Mouse (Mus musculus): ENCODE data around the gene Pdgfb. TPM values are rescaled to one million over a fixed set of nuclear protein-coding genes. Genes with fewer than 3 reads are reported as not detected.

The Pdgfb gene
- polyA plus RNA-seq, 1 experiment: 26.8 TPM

DNA sequence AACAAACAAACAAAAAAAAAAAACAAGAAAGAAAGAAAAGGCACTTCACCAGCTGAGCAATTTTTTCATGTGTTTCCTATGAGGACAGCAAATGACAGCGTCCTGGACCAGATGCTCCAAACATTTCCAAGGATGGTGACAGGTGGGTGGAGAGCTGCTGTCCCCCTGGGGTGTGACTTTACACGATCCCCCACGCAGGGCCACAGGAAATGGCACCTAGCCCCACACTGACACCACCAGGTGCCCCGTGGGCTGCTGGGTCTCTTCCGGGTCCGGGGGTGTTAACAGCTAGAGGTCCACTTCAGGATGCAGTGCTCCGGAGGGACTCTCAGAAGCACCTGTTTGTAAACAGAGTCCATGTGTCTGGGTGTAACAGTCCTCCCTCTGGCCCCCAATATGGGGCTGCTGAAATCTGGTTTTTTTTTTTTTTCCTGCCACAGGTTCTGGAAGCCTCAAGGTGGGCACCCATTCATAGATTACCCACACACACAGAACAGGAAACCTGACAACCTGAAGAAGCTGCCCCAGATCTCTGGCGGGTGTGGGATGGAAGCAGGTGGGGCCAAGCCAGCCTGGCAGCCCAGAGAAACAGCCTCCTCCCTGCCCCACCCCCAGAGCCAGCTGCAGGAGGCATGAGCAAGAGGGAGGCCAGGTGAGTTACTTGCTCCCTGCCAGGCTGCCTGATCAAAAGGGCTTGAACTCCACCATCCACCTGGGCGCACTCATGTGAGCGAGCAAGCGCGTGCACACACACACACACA lies 5.2 kb downstream of the Pdgfb start:
- no peak for DNase-seq (ENCODE audit: low read depth)

DNA sequence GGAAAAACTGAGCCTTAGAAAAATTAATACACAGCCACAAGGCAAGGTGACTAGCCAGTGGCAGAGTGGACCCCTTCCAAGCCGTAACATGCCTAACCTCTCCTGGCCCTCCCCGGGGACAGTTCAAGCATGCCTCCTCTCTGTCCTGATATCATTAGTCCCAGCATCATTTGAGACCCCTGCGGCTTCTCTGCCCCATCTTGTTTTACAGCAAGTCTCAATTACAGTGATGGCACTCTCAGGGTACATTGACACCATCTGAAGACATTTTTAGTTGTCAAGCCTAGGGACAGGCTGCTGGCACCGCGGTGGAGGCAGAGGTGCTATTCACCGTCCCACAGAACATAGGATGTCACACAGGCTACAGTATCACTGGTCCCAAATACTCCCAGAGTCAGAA lies 6.3 kb downstream of the Pdgfb start:
- no peak for DNase-seq (ENCODE audit: low read depth)

DNA sequence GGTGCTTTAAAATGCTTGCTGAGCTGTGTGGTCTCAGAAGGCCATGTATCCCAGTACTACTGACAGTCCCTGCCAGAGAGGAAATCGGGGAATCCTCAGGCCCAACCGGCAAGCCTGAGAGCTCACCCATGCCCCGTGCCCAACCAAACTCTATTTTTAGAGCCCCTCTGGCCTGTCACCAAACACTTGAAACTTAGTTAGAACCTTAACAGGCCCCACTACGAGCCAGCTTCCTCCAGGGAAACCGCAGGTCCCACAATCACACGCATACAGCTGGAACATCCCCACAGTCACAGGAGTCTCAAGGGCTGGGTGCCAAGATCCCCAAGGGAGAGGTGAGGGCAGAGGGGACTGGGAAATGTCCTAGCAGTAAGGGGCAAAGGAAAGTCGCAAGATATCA lies 8.6 kb downstream of the Pdgfb start:
- no peak for DNase-seq (ENCODE audit: low read depth)

DNA sequence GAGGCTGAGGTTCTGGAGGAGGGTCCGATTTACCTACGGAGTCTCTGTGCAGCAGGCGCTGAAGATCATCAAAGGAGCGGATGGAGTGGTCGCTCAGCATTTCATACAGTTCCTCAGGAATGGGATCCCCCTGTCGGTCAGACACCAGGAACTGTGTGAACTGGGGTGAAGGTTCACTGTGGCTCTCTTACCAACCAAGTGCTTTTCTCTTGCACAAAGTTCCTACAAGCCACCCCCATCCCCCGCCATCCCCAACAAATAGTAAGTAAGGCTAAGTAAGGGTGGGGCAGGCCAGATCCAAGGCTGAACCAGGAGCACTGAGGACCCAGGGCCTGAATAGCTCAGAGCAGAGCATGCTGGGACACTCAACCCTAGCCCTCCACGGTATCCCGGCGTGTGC lies 9.3 kb downstream of the Pdgfb start:
- no peak for DNase-seq (ENCODE audit: low read depth)

DNA sequence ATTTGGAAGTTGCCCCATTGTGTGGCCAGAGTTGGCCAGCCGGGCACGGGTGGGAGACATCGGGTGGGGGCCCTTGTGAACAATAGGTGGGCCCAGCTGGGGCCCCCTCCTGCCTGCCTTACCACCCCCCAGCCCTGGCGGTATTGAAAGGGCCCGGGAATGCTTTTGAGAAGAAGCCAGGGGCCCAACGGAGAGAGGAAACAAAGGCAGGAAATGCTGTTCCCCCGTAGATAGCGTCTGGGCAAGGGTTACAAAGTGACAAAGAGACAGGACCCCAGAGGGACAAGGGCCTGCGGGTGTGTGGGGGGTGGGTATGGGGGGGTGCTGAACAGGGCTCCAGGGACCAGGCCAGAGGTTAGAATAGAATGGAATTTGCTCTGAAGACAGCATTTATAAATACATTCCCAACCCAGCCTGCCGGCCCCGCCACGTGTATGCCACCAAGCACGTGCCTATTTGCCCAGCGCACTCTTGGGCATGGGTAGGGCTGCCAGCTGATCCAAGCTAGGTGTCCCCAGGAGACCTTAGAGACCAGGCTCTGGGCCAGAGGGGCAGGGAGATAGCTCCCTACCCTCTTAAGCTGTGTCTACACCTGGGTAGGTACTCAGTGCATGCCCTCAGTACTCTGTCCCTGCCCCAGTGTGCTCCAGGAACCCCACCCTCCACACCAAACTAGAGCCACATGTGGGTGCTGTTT lies 10.0 kb downstream of the Pdgfb start:
- DNase-seq (ENCODE audit: low read depth): no peak

DNA sequence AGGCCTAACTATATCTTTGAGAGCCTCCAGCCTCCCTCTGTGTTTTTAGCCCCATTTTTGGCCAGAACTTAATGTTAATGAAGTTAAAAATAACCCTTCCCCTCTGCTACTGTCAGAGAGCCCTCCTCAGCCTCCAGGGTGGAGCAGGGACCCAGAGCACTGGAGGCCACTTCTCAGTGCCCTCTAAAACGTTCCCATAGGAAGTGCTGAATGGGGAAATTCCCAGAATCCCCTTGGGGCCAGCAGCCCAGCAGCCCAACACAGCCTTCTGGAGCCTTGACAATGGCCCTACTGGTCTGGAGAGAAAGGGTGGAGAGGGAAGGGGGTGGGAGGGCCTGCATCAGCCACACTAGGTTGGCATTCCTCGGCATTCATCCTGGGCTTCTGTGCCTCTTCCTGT lies 11.2 kb downstream of the Pdgfb start:
- no peak for DNase-seq (ENCODE audit: low read depth)

DNA sequence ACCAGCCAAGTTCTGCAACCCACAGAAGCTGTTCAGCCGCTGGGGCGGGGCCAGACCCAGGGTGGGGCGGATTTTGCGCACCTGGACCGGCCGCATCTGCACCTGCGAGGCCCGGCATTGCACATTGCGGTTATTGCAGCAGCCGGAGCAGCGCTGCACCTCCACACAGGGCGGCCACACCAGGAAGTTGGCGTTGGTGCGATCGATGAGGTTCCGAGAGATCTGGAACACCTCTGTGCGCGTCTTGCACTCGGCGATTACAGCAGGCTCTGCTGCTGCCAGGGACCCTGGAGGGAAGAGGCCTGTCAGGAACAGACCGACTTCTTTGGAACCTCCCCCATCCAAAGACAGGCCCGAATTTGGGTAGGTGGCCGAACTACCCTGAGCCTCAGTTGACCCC lies 13.2 kb downstream of the Pdgfb start:
- DNase-seq (ENCODE audit: low read depth): no peak

DNA sequence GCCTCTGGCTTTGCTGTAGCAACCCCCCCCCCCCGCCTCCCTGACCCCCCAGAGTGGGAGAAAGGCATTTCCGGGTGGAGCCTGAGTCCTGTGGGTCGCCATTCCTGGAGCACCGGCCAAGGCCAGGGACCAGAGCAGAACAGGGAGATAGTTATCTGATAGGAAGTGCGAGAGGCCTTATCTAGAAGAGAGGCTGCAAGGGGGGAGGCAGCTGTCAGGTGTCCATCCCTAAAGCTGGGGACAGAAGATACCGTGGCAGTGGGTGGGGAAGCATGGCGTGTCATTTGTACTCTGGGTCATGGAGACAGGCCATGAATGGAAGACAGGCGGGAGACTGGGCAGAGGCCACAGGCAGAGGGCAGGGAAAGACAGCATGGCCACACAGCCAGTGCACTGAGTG lies 14.1 kb downstream of the Pdgfb start:
- DNase-seq (ENCODE audit: low read depth): no peak

DNA sequence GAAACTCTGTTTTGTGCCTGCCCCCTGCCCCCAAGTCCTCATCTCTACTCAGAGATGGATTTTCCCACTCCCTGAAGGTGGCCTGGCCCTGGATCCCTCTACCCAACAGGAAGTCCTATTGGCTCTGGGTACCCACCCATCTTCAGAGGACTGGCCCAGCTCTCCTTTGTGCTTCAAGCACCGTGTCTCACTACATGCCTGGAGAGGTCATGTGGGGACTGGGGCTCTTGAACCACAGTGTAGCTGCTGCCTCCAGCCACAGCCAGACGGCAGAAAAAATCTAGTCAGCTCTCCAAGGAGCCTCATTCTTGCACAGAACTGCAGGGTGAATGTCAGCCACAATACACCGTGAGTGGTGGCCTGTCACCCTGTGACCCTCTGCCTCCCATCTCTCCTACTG lies 16.8 kb downstream of the Pdgfb start:
- no peak for DNase-seq (ENCODE audit: low read depth)

DNA sequence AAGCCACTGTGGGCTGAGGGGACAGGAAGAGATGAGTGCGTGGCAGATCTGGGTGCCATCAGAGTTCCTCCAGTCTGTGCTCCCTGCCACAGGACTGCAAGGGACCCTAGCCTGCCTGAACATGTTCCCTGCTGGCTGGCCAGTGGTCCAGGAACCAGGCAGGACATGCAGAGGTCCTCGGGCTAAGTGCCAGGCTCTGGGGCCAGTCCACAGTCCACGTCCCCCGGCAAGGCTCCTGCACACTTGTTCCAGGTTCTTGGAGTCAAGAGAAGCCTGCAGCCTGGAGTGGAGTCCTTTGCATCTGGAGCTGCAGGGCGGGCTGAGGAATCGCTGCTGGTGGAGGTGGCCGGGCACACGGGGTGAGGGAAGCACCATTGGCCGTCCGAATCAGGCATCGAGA lies 18.0 kb downstream of the Pdgfb start:
- DNase-seq (ENCODE audit: low read depth): no peak

DNA sequence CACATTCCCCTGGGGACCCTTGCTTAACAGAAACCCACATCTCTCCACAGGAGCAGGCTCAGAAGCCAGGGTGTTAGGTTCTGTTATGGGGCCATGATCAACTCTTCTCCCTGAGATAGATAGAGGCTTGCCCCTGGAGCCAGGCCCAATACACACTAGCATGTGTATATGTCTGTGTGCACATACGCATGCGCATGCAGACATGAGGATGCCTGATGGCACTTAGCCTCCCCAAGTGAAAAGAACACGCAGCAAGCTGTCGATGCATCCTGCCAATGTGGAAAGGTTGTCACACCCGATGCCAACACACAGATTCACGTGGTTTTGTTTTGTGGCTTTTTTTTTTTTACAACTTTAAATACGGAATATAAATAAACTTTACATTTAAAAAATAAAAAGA lies 19.2 kb downstream of the Pdgfb start:
- DNase-seq (ENCODE audit: low read depth): no peak

DNA sequence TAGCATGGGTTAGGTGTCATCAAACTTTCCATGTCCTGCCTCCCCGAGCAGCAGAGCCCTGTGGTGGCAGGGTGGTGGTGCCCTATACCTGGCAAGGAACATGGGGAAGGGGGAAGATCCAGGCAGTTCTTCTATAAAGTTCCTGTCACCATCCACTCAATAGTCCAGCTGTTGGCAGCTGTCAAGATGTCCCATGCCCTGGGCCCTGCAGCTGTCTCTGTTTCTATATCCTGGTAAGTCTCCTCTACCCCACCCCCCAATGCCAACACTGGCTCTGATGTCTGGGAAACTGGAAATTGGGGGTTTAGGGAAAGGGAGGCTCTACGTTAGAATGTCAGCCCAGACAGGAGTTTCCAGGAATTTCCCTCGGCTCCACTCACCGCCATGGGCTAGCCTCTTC lies 20.2 kb downstream of the Pdgfb start:
- no peak for DNase-seq (ENCODE audit: low read depth)

DNA sequence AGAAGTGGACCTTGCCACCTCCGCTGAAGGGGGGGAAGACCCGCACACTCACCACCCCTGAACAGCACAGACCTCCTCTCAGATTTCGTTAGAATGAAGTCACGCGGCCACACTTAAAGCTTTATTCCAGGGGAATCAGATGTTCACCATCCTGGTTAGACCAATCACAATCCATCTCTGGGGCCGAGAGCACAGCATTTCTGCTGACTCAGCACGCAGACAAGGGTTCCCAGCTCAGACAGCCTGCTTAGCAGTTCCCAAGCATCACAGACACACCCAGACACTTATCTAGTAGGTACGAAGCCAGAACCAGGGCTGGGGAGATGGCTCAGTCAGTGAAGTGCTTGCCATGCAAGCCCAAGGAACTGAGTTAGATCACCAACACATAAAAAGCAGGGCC lies 28.6 kb downstream of the Pdgfb start:
- DNase-seq (ENCODE audit: low read depth): no peak

DNA sequence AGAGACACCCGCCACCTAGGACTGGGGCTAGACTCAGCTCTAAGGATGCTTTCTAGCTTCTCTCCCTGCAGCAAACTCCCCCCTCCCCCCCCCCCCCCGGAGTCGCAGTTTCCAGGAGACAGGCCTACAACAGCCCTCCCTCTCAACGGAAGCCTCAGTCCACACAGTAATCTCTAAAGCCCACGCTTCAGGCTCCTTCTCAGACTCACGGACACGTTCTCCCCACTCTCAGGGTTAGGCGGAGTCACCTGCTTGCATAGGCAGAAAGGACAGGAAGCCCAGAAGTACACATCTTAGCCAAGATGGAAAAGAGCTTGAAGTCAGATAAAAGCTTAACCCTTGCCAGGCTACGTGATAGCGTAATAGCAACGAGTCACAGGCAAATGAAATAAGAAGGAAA lies 29.3 kb downstream of the Pdgfb start:
- DNase-seq (ENCODE audit: low read depth): no peak

DNA sequence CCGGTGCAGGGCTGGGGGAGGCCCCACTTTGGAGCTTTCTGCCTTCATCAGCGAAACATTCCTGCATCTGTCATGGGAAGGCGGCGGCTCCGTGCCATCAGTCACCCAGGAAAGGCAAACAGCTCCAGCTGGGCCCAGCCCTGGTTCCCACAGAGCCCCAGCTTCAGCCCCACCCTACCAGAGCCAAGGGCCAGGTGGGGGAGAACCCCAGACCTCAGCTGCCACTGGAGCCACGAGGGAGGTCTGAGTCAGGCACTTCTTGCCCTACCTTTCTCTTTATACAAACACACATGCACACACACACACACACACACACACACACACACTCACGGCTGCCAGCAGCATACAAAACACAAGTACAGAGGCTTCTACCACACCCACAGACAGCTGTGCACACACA lies 30.6 kb downstream of the Pdgfb start:
- DNase-seq (ENCODE audit: low read depth): no peak

DNA sequence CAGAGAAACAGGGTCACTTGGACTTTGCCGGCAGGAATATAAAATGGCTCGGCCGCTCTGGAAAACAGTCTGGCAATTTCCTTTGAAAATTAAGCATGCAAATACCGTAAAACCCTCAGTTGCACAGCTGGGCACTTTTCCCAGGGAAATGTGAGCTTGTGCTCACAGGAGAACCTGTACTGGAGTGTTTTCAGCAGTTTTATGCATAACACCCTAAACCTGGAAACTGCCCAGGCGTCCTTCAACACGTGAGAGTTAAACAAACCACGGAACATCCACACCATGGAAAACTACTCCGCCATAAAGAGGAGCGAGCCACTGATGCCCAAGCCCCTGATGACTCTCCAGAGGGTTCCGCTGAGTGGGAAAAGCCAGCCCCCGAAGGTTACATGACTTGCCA lies 34.1 kb downstream of the Pdgfb start:
- no peak for DNase-seq (ENCODE audit: low read depth)

DNA sequence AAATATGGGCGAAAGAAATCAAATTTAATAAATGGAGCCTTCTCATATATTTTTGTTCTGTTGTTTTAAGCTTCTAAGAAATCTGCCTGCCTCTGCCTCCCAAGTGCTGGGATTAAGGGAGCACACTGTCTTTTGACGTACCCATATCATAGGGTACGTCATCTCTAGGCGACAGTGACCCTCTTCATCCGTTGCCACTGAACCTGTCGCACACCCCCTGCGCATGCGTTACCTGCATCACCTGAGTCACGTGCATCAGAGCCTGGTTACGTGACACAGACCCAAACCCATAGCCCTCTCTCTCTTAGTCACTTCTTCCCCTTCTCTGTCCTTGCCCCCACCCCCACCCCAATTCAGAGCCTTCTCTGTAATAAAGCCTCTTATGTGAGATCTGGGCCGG lies 42.6 kb downstream of the Pdgfb start:
- no peak for DNase-seq (ENCODE audit: low read depth)

DNA sequence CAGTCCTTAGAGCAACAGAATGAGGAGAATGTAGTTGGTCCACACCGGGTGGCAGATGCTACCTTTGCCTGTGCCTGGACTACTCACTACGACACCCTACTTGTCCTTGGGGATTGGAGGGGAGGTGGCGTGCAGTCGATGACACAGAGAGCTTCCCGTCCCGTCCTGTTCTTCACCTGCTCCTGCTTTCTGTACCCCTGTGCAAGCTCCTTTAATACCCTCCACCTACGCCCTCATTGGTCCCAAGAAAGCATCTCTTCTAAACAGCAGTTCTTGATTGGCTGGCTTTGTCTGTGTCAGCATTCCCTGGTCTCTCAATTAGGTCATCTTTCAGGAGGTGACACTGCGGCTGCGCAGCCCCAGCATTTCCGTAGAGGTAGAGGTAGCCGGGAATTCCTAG lies 43.8 kb downstream of the Pdgfb start, which contains the start of gene Cbx7:
Gene Cbx7, minus strand, starts transcription at position 180 of the 400 bp plus-strand sequence.
- DNase-seq (ENCODE audit: low read depth): no peak

DNA sequence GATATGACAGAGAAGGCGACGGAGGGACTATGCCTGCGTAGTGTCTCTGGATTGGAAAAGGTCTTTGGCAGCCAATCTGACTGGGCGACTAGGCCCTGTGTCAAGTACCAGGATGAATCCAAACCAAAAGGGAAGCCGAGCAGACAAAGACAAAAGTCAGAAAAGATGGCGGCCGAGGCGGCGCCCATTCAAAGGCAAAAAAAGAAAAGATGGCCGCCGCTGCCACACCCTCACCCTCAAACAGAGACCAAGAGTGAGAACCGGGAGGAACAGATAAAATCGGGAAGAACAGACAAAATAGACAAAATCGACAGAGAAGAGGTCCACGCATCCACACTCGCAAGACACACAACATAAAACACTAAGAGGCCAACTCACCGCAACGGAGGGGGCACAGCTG lies 44.3 kb downstream of the Pdgfb start:
- no peak for DNase-seq (ENCODE audit: low read depth)

DNA sequence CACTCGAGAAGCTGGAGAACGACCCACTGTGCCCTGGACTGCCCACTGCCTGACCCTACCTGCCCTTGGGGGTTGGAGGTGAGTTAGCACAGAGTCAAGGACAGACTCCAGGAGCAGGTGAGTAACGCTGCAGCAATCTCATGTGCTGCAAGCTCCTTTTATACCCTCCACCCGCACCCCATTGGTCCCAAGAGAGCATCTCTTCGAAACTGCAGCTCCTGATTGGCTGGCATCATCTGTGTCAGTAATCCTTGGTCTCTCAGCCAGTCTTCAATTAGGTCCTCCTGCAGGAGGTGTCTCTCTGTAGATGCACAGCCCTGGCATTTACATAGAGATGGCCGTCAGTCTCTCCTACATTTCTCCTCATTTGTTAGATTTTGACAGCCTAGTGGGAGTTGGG lies 47.4 kb downstream of the Pdgfb start:
- DNase-seq (ENCODE audit: low read depth): no peak

DNA sequence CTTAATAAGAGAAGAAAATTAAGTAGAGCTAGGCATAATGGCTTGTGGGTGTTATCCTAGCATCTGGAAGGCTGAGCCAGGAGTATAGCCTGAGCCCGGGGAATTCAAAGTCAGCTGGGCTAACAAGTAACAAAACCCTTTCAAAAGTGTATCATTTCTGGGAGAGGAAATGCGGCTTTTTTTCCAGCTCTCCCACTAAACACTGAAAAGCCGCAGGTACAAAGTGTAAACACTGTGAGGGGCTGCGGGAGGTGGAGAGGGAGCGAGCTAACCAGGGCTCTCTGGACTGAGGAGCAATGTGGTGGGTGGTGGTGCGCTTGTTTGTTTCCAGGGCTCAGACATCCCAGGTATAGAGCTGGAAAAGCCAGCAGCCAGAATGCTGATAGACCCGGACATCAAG lies 50.4 kb downstream of the Pdgfb start:
- DNase-seq (ENCODE audit: low read depth): no peak

DNA sequence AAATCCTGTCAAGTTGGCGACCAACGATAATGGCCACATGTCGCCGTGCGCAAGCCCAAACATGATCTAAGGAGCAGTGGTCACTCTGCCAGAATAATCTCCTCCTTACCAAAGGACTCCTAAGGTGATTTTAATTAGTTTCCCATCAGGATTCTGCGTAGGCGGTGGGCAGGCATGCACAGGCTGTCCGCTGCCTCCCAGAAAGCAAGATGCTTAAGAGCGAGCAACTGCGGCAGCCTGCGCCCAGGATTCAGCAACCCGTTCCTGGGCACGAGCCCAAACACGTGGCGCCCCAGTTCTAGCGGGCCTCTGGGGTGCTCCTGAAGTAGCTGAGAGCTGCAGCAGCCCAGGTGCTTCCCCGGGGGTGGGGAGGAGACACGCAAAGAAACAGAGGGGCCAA lies 52.1 kb downstream of the Pdgfb start:
- no peak for DNase-seq (ENCODE audit: low read depth)

DNA sequence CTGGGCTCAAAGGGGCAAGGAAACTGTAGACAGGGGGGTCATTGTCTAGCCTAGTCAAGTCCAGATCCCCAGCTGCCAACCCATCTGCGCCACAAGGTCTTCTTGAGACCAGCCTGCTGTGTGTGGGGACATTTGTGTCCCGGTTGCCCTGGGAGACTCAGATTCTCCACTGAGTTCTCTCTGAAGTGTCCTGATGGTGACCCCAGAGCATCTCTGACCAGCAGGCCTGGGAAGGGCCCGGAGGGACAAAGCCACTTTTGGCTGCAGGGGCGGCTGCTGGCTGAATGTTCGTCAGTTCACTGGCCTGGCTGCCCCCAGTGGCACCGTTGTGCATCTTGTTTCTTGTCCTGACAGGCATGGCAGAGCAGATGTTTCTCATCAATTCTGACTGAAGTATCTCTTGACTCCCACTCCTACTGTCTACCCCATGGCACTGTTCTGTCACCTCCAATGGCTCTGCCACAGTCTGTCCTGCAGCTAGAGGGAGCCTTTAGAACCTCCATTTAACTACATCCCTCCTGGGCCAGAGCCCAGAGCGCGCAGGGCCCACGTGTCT lies 53.3 kb downstream of the Pdgfb start:
- no peak for DNase-seq (ENCODE audit: low read depth)
